Mouse (Mus musculus) G1E (cell line): ENCODE measurements at regions not wholly inside any gene's neighbourhood (a gene's known extent, or its start where the extent isn't known, plus 50 kb on each side); places are given as distances from the start of the nearest gene placed in this dataset.

ENCODE experiments used
- CTCF ChIP-seq: IDR thresholded peaks from 2 replicates; pipeline ENCODE4 v1.5.1; 2012; ENCODE audit warnings: low read depth, low read length, inconsistent platforms, mixed read lengths
- GATA1 ChIP-seq: IDR thresholded peaks from 2 replicates; pipeline ENCODE4 v1.6.1; 2012; ENCODE audit warnings: borderline replicate concordance, low read length, inconsistent platforms, mixed read lengths
- GATA2 ChIP-seq: IDR thresholded peaks from 2 replicates; pipeline ENCODE4 v1.6.1; 2012; ENCODE audit warnings: low read depth, low read length, inconsistent platforms, borderline replicate concordance
- POLR2AphosphoS5 ChIP-seq: IDR thresholded peaks from 2 replicates; pipeline ENCODE4 v1.6.1; 2012; ENCODE audit warnings: low read depth, low read length, inconsistent platforms; ENCODE audit not compliant: insufficient replicate concordance
- TAL1 ChIP-seq: conservative IDR thresholded peaks from 2 replicates; pipeline ENCODE4 v1.6.1; 2012; ENCODE audit warnings: low read depth, low read length, inconsistent platforms, mixed read lengths

- TF ChIP-seq CTCF = no peak
- TF ChIP-seq TAL1 = no peak
- no peak for TF ChIP-seq GATA1
- TF ChIP-seq POLR2AphosphoS5 = no peak
- TF ChIP-seq GATA2 = no peak
Measured at GRCm38 (mm10) chr17:35766406-35766805, 55.1 kb upstream of the Ier3 start.
